Mouse (Mus musculus) spleen, adult 2 months (tissue): ENCODE data around the gene Exosc5.

Experiments used
- CTCF ChIP-seq: fragments of 200-500 bp; IDR thresholded peaks from 2 replicates; pipeline ENCODE4 v1.5.1; 2011; ENCODE audit warnings: mild to moderate bottlenecking, inconsistent platforms; ENCODE audit not compliant: insufficient read depth, insufficient read length, insufficient replicate concordance; ENCODE audit errors: extremely low read depth
- POLR2A ChIP-seq: fragments of 200-500 bp; IDR thresholded peaks from 2 replicates; pipeline ENCODE4 v1.6.1; 2011; ENCODE audit warnings: low read depth, low read length, inconsistent platforms

DNA sequence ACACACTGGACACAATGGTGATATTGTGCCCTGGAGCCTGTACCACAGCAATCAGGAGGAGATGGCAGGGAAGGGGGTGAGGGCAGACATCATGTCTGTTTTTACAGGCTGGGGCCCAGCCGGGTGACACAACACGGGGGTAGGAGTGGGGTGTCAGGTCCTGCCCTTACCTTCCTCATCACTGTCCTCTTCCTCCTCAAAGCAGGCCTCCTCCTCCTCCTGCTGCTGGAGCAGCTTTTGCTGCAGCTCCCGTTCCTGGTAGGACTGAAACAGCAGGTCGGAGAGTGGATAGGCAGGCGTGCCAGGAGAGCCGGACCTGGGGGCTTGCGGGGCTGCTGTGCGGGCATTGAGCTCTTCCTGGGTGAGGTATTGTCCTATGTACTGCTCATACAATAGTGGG lies 55.6 kb downstream of the Exosc5 start:
- TF ChIP-seq CTCF (no peak), POLR2A (no peak)
